Mouse (Mus musculus): ENCODE results near the gene Nckap5. TPM values are rescaled to one million over a fixed set of nuclear protein-coding genes. Genes with fewer than 3 reads are reported as not detected.
"Not testable (repeated sequence)": the region's sequence is repeated elsewhere in the genome, so short reads cannot be mapped to it uniquely, and the experiment has no call there.

Gene Nckap5
- polyA plus RNA-seq, 1 experiment, result not detected

DNA sequence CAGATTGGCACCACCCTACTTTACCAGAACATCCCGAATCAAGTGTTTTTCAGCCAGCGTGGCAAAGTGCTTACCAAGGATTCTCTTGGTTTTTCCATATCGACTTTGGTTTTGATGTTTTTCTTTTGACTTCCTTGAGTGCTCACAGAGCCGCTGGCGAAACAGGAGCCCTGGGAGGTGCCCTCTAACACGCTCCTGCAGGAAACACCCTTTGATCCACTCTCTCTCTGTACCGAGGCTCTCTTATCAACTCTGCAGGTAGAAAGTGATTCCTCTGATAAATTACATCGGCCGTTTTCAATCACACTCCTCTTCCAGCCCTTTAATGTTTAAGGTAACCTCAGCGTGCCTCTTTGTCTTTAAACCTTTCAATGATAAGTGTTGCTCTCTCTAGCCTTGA lies 807.6 kb downstream of the Nckap5 start:
- no peak for TF ChIP-seq CTCF (IDR thresholded peaks at IDR 0.05; ENCODE audit: control insufficient read depth, insufficient read depth, low read length)
- no peak for TF ChIP-seq POLR2A (IDR thresholded peaks at IDR 0.05; ENCODE audit: borderline replicate concordance, control insufficient read depth, low read depth, low read length)
- Histone ChIP-seq H3K4me1 (ENCODE audit: control insufficient read depth, insufficient read depth, low read length) (no peaks in the 10 kb centered on the region), H3K4me3 (replicated peaks; ENCODE audit: control insufficient read depth, low read depth, low read length) (no peak overlapping the region), H3K27ac (ENCODE audit: control insufficient read depth, insufficient read depth, low read depth, low read length, poor library complexity) (no peak overlapping the region)
- 66% methylated on average over 10 of the region's 10 CpGs for WGBS

DNA sequence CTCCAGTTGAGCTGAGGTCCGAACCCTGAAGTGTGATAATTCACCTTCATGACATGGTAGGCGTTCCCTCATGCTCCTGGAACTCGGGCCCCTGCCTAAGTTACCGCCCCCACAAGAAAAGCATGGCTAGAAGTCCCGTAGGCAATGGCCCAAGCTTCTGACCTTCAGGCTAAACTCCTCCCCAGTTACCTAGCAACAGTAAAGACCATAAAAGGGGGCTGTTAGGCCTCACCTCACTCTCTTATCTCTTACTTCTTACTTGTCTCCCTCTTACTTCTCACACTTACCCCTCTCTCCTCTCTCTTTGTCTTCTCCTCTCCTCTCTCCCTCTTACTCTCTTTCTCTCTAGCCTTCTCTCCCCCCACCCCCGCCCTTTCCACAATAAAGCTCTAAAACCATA lies 811.9 kb downstream of the Nckap5 start:
- not testable (repeated sequence) for H3K4me1 ChIP-seq (ENCODE audit: control insufficient read depth, insufficient read depth, low read length); H3K27ac ChIP-seq (ENCODE audit: control insufficient read depth, insufficient read depth, low read depth, low read length, poor library complexity); H3K4me3 ChIP-seq (replicated peaks; ENCODE audit: control insufficient read depth, low read depth, low read length)
- WGBS, result 76% methylated on average over 6 of the region's 6 CpGs

DNA sequence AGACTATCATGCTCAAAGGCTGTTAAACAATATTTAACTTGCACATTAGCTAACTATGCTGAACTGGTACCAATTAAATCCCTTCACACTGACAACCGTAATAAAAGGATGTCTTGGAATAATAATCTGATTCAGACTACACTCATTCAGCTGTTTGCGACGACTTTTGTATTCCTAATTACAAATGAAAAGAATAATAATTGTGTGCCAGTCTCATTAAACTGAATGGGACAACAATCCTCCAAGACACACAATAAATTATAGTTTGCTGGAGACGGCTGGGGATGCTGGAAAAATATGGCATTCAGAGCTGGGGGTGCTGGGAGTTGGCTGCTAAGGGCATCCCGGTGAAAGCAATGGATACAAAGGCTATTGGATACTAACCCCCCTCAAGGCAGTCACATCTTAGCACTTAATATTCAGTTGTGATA lies 818.9 kb downstream of the Nckap5 start:
- H3K4me1 ChIP-seq (ENCODE audit: control insufficient read depth, insufficient read depth, low read length), result no peaks in the 10 kb centered on the region
- TF ChIP-seq CTCF (IDR thresholded peaks at IDR 0.05; ENCODE audit: control insufficient read depth, insufficient read depth, low read length) (no peak), POLR2A (IDR thresholded peaks at IDR 0.05; ENCODE audit: borderline replicate concordance, control insufficient read depth, low read depth, low read length) (no peak)
- WGBS, result 84% methylated on average over 5 of the region's 5 CpGs
- no peak overlapping the region for H3K27ac ChIP-seq (ENCODE audit: control insufficient read depth, insufficient read depth, low read depth, low read length, poor library complexity)
- H3K4me3 ChIP-seq (replicated peaks; ENCODE audit: control insufficient read depth, low read depth, low read length), result no peak overlapping the region

DNA sequence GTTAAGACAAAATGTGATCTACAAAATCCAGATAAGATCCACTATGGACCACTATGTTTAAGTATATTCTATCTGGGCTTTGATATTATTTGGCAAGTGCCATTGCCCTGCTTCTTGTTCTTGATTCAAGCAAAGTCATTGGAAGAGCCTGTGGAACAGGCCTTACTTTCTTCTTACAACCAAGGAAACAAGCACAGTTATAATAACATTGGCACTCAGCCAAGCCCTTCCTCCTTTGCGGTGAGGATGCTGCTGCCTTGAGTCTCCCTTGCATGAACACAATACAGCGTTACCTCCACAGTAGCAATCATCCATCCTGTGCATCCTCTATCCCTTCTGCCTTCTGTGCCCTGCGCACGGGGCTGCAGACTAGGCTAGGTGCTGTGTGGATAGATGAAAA lies 823.0 kb downstream of the Nckap5 start:
- no peak overlapping the region for H3K4me3 ChIP-seq (replicated peaks; ENCODE audit: control insufficient read depth, low read depth, low read length)
- no peaks in the 10 kb centered on the region for H3K4me1 ChIP-seq (ENCODE audit: control insufficient read depth, insufficient read depth, low read length)
- TF ChIP-seq CTCF (IDR thresholded peaks at IDR 0.05; ENCODE audit: control insufficient read depth, insufficient read depth, low read length) (no peak), POLR2A (IDR thresholded peaks at IDR 0.05; ENCODE audit: borderline replicate concordance, control insufficient read depth, low read depth, low read length) (no peak)
- no peak overlapping the region for H3K27ac ChIP-seq (ENCODE audit: control insufficient read depth, insufficient read depth, low read depth, low read length, poor library complexity)
- 65% methylated on average over 4 of the region's 4 CpGs for WGBS

DNA sequence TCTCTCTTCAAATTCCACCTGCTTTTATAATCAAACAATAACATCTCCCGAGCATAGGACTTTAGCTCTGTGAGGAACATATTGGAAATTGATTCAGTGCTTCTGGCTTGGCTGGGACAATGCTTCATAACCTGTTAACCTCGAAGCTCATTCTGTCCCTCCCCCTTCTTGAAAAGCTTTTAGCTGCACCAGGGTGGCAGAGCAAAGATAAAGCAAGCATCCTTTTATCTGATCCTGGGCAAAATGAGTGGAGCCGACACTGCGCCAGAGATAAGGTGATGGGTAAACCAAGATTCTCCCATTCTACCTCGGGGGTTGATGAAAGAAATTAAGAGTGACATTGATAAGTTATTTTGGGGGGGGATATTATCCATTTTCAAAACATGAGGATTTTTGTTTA lies 824.9 kb downstream of the Nckap5 start:
- H3K4me3 ChIP-seq (replicated peaks; ENCODE audit: control insufficient read depth, low read depth, low read length), result no peak overlapping the region
- 64% methylated on average over 5 of the region's 5 CpGs for WGBS
- H3K4me1 ChIP-seq (ENCODE audit: control insufficient read depth, insufficient read depth, low read length), result no peaks in the 10 kb centered on the region
- TF ChIP-seq CTCF (IDR thresholded peaks at IDR 0.05; ENCODE audit: control insufficient read depth, insufficient read depth, low read length) (no peak), POLR2A (IDR thresholded peaks at IDR 0.05; ENCODE audit: borderline replicate concordance, control insufficient read depth, low read depth, low read length) (no peak)
- no peak overlapping the region for H3K27ac ChIP-seq (ENCODE audit: control insufficient read depth, insufficient read depth, low read depth, low read length, poor library complexity)

DNA sequence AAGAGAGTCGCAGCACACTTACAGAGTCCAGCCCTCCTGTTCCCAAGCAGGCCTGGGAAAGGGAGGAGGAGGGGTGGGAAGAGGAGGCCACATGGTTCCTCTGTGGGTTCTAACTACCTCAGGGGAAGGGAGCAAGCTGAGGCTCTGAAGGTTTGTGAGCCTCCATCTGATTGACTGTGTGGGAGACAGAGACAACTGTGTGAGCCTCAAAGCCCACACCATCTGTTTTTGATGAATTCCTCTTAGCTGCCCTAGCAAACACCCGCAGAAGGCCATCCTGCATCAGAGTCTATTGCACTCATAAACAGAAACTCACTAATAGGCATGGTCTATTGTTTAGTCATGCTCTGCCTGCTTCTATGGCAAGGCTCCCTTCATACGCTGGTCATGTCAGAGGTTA lies 834.1 kb downstream of the Nckap5 start:
- H3K4me1 ChIP-seq (ENCODE audit: control insufficient read depth, insufficient read depth, low read length), result no peaks in the 10 kb centered on the region
- 58% methylated on average over 3 of the region's 3 CpGs for WGBS
- no peak overlapping the region for H3K4me3 ChIP-seq (replicated peaks; ENCODE audit: control insufficient read depth, low read depth, low read length)
- no peak for TF ChIP-seq POLR2A (IDR thresholded peaks at IDR 0.05; ENCODE audit: borderline replicate concordance, control insufficient read depth, low read depth, low read length)
- TF ChIP-seq CTCF (IDR thresholded peaks at IDR 0.05; ENCODE audit: control insufficient read depth, insufficient read depth, low read length), result no peak
- no peak overlapping the region for H3K27ac ChIP-seq (ENCODE audit: control insufficient read depth, insufficient read depth, low read depth, low read length, poor library complexity)

DNA sequence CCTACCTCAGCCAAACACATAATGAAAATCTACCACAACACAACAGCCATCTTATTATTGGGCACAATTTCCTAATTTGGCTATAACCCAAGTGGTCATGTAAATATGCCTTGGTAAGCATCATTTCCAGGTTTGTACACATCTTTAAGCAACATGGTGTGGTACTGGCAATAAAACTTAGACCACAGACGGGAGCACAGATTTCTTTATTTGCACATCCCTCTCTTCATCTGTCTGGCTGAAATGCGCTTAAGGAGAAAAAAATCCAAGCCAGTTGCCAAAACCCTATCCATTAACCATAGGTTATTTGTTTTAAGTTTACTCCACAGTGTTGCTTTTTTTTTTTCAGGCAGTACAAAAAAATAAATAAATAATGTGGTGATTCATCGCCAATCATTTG lies 842.8 kb downstream of the Nckap5 start:
- TF ChIP-seq CTCF (IDR thresholded peaks at IDR 0.05; ENCODE audit: control insufficient read depth, insufficient read depth, low read length) (no peak), POLR2A (IDR thresholded peaks at IDR 0.05; ENCODE audit: borderline replicate concordance, control insufficient read depth, low read depth, low read length) (no peak)
- H3K27ac ChIP-seq (ENCODE audit: control insufficient read depth, insufficient read depth, low read depth, low read length, poor library complexity), result no peak overlapping the region
- no peak overlapping the region for H3K4me3 ChIP-seq (replicated peaks; ENCODE audit: control insufficient read depth, low read depth, low read length)
- WGBS, result 75% methylated on average over 3 of the region's 3 CpGs
- H3K4me1 ChIP-seq (ENCODE audit: control insufficient read depth, insufficient read depth, low read length), result no peaks in the 10 kb centered on the region

DNA sequence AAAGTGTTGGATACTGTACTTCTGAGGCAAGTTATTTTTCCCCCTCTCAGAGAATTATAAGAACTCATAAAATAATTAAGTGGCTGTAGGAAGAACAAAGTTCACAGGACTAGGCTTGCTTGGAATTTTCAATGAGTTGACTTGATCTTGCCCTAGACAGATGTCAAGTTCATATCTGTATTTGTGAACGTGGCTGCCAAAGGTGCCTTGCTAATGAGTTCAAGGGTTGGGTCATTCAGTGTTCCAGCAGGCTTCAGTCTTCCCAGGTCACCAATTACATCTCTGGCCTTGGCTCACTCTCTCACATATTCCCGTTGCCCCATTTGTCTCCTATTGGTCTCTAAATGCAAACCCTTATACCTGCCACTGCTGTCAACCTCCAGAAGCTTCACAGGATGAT lies 846.0 kb downstream of the Nckap5 start:
- WGBS, result 59% methylated on average over 2 of the region's 2 CpGs
- no peak overlapping the region for H3K27ac ChIP-seq (ENCODE audit: control insufficient read depth, insufficient read depth, low read depth, low read length, poor library complexity)
- no peak for TF ChIP-seq POLR2A (IDR thresholded peaks at IDR 0.05; ENCODE audit: borderline replicate concordance, control insufficient read depth, low read depth, low read length)
- no peak for TF ChIP-seq CTCF (IDR thresholded peaks at IDR 0.05; ENCODE audit: control insufficient read depth, insufficient read depth, low read length)

DNA sequence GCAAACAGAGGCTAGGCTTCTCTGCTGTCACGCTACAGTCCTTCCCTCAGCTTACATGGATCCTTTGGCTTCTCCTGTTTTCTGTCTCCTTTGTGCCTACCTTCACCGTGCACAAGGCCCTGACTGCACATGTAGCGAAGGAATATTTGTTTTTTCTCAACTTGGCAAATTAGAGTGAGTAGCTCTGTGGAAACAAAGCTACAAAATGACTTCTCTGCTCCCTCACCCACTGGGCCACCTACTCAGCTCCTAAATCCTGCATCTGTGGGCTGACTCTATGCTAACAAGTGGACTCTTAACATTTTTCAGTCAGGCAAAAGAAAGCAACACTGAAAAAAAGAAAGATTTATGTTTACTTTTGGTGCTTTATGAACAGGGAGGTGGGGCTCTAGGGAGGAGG lies 856.0 kb downstream of the Nckap5 start:
- TF ChIP-seq CTCF (IDR thresholded peaks at IDR 0.05; ENCODE audit: control insufficient read depth, insufficient read depth, low read length), result no peak
- TF ChIP-seq POLR2A (IDR thresholded peaks at IDR 0.05; ENCODE audit: borderline replicate concordance, control insufficient read depth, low read depth, low read length), result no peak
- H3K4me1 ChIP-seq (ENCODE audit: control insufficient read depth, insufficient read depth, low read length), result no peaks in the 10 kb centered on the region
- no peak overlapping the region for H3K27ac ChIP-seq (ENCODE audit: control insufficient read depth, insufficient read depth, low read depth, low read length, poor library complexity)
- no peak overlapping the region for H3K4me3 ChIP-seq (replicated peaks; ENCODE audit: control insufficient read depth, low read depth, low read length)
- WGBS, result 75% methylated on average over 3 of the region's 3 CpGs

More for the DNA sequence above, 846.0 kb downstream of the Nckap5 start:
- Histone ChIP-seq H3K4me3 (replicated peaks; ENCODE audit: control insufficient read depth, low read depth, low read length) (no peak overlapping the region), H3K4me1 (ENCODE audit: control insufficient read depth, insufficient read depth, low read length) (no peaks in the 10 kb centered on the region)
